Mouse (Mus musculus) bone marrow, adult 2 months (tissue): ENCODE measurements around the gene Gpc5.

Experiments used
- CTCF ChIP-seq: fragments of 200-500 bp; IDR thresholded peaks from 2 replicates; pipeline ENCODE4 v1.5.1; 2011; ENCODE audit warnings: low read length, control low read depth; ENCODE audit not compliant: control insufficient read depth, insufficient read depth
- POLR2A ChIP-seq: fragments of 200-500 bp; IDR thresholded peaks from 2 replicates; pipeline ENCODE4 v1.6.1; 2011; ENCODE audit warnings: low read depth, mild to moderate bottlenecking, control low read depth, low read length, borderline replicate concordance; ENCODE audit not compliant: control insufficient read depth

GRCm38 (mm10) chr14:115467960-115468359, 375.9 kb downstream of the Gpc5 start:
- TF ChIP-seq CTCF (no peak), POLR2A (no peak)
